Mouse (Mus musculus) spleen, adult 2 months (tissue): Measurements from ENCODE around the gene Abca13.

ENCODE experiments used
- CTCF ChIP-seq: fragments of 200-500 bp; IDR thresholded peaks from 2 replicates; pipeline ENCODE4 v1.5.1; 2011; ENCODE audit warnings: mild to moderate bottlenecking, inconsistent platforms; ENCODE audit not compliant: insufficient read depth, insufficient read length, insufficient replicate concordance; ENCODE audit errors: extremely low read depth
- POLR2A ChIP-seq: fragments of 200-500 bp; IDR thresholded peaks from 2 replicates; pipeline ENCODE4 v1.6.1; 2011; ENCODE audit warnings: low read depth, low read length, inconsistent platforms

GRCm38 (mm10) chr11:9560026-9560425 is 368.3 kb downstream of the Abca13 start:
- TF ChIP-seq CTCF (no peak), POLR2A (no peak)
